Mouse (Mus musculus) central nervous system, embryonic 14 days (tissue): ENCODE results near the gene Add2. TPM values are rescaled to one million over a fixed set of nuclear protein-coding genes. Genes with fewer than 3 reads are reported as not detected.

Source experiments
- polyA plus RNA-seq: library from polyadenylated mRNA; depleted of rRNA; stranded (reverse); fragments of >200 nt; gene quantifications from 2 replicates; pipeline ENCODE4 v1.2.3, GENCODE M21; 2012; rRNA removed

Add2 gene
- polyA plus RNA-seq: 125 and 148 TPM in 2 replicates

GRCm38 (mm10) chr6:86028601-86029322 is at the start of gene Add2:
Add2 (plus strand) TSS chr6:86028681.

GRCm38 (mm10) chr6:86015871-86016270 is 12.6 kb upstream of the Add2 start, which contains the start of gene Figla:
Figla (plus strand) TSS chr6:86016171.

Other genes starting within 250 kb of the Add2 start
- not detected in 2 replicates for gene Nat8f6, start 207.7 kb upstream of the Add2 start, polyA plus RNA-seq
- gene Nat8f5, start 207.7 kb upstream of the Add2 start, polyA plus RNA-seq: 0.09 TPM in 1 of 2 replicates, not detected in the other
- not detected in 2 replicates for gene Nat8, start 196.6 kb upstream of the Add2 start, polyA plus RNA-seq
- gene Nat8f2, start 159.5 kb upstream of the Add2 start, polyA plus RNA-seq: 0.05 and 0.07 TPM in 2 replicates
- 3.7 and 4.4 TPM in 2 replicates for gene Nat8f4, start 123.8 kb upstream of the Add2 start, polyA plus RNA-seq
- gene Tprkb, start 116.8 kb upstream of the Add2 start, polyA plus RNA-seq: 34.3 and 34.4 TPM in 2 replicates
- gene Nat8f1, start 113.0 kb upstream of the Add2 start, polyA plus RNA-seq: 15.1 and 15.3 TPM in 2 replicates
- gene Dusp11, start 67.0 kb upstream of the Add2 start, polyA plus RNA-seq: 145 and 163 TPM in 2 replicates
- gene Figla, start 12.5 kb upstream of the Add2 start, polyA plus RNA-seq: not detected in 2 replicates
- 5.2 and 5.9 TPM in 2 replicates for gene Tgfa, start 166.5 kb downstream of the Add2 start, polyA plus RNA-seq